Mouse (Mus musculus) cerebellum, adult 2 months (tissue): ENCODE results near the gene Slc9a3.

Experiments
- CTCF ChIP-seq: fragments of 200-500 bp; IDR thresholded peaks from 2 replicates; pipeline ENCODE4 v1.5.1; 2011; ENCODE audit warnings: low read depth, mild to moderate bottlenecking, control low read depth, low read length, moderate library complexity, borderline replicate concordance; ENCODE audit not compliant: insufficient read depth
- POLR2A ChIP-seq: fragments of 200-500 bp; IDR thresholded peaks from 2 replicates; pipeline ENCODE4 v1.6.1; 2011; ENCODE audit warnings: low read length, control low read depth, borderline replicate concordance; ENCODE audit not compliant: insufficient read depth

- TF ChIP-seq POLR2A (no peak), CTCF (no peak)
Measured at GRCm38 (mm10) chr13:74183011-74183695, 61.9 kb downstream of the Slc9a3 start.
